Mouse (Mus musculus) hindbrain, embryonic 15.5 days (tissue): ENCODE measurements around the gene Mier3. TPM values are rescaled to one million over a fixed set of nuclear protein-coding genes. Genes with fewer than 3 reads are reported as not detected.

Experiments
- ATAC-seq: fragments of 200-750 bp; cut with Nextera tagmentation; 2 replicates; pipeline ENCODE4 v1.8.0; 2017; ENCODE audit warnings: low read depth, moderate number of reproducible peaks, moderate TSS enrichment; ENCODE audit not compliant: low FRiP score
- H3K27ac ChIP-seq: fragments of 300-500 bp; sonication (generic); replicated peaks from 2 replicates; pipeline ENCODE4 v1.5.1; 2015; ENCODE audit warnings: mild to moderate bottlenecking, inconsistent platforms
- H3K27me3 ChIP-seq: fragments of 300-500 bp; sonication (generic); 2 replicates; pipeline ENCODE4 v1.6.1; 2015; ENCODE audit warnings: control low read depth, inconsistent platforms
- H3K36me3 ChIP-seq: fragments of 300-500 bp; sonication (generic); 2 replicates; pipeline ENCODE4 v1.6.1; 2015; ENCODE audit warnings: control low read depth, inconsistent platforms
- H3K4me1 ChIP-seq: fragments of 300-500 bp; sonication (generic); replicated peaks from 2 replicates; pipeline ENCODE4 v1.6.1; 2015; ENCODE audit warnings: control low read depth, inconsistent platforms
- H3K4me2 ChIP-seq: fragments of 300-500 bp; sonication (generic); 2 replicates; pipeline ENCODE4 v1.6.1; 2015; ENCODE audit warnings: moderate library complexity, mild to moderate bottlenecking, inconsistent platforms
- H3K4me3 ChIP-seq: fragments of 300-500 bp; sonication (generic); 2 replicates; pipeline ENCODE4 v1.5.1; 2015; ENCODE audit warnings: mild to moderate bottlenecking, inconsistent platforms
- H3K9ac ChIP-seq: fragments of 300-500 bp; sonication (generic); 2 replicates; pipeline ENCODE4 v1.6.1; 2015; ENCODE audit warnings: inconsistent platforms
- H3K9me3 ChIP-seq: fragments of 300-500 bp; sonication (generic); 2 replicates; pipeline ENCODE4 v1.6.1; 2016; ENCODE audit warnings: control low read depth, inconsistent platforms
- WGBS: fragments of 180-500 bp; shearing (Covaris S2); methylation state at CpG from one replicate; pipeline ENCODE4 v1.1.7; 2015; 5-methylcytosine and 5-hydroxymethylcytosine counted together
- polyA plus RNA-seq: library from polyadenylated mRNA; unstranded; fragments of >200 nt; fragmentation: Nextera tagmentation; extraction: Ambion mirVana; gene quantifications from 2 replicates; pipeline ENCODE4 v1.2.1, GENCODE M21; 2015

Gene Mier3
- 16.2 and 16.9 TPM in 2 replicates for polyA plus RNA-seq

GRCm38 (mm10) chr13:111680679-111681078 lies at the start of gene Mier3:
TSS of gene Mier3 (plus strand) at chr13:111680979.
- no peaks in the 10 kb centered on the region for H3K36me3 ChIP-seq
- no peaks in the 10 kb centered on the region for H3K9me3 ChIP-seq
- no peaks in the 10 kb centered on the region for H3K27me3 ChIP-seq
- peaks cover 7% of the 10 kb centered on the region; the same call in 1 of the 2 replicates for H3K4me1 ChIP-seq
- H3K27ac ChIP-seq = no peak within 1 kb of the TSS
- no peak within 1 kb of the TSS for H3K4me3 ChIP-seq
- H3K4me2 ChIP-seq = no peak within 1 kb of the TSS
- 91% methylated on average over 4 of the region's 4 CpGs for WGBS
- H3K9ac ChIP-seq = no peak within 1 kb of the TSS
- no peak for ATAC-seq

- Histone ChIP-seq H3K27ac (no peak overlapping the region), H3K4me3 (no peak overlapping the region), H3K36me3 (no peaks in the 10 kb centered on the region), H3K9me3 (no peaks in the 10 kb centered on the region), H3K4me1 (no peaks in the 10 kb centered on the region), H3K27me3 (no peaks in the 10 kb centered on the region), H3K9ac (no peak overlapping the region), H3K4me2 (no peak overlapping the region)
- no peak for ATAC-seq
- 84% methylated on average over 16 of the region's 16 CpGs for WGBS
Measured at GRCm38 (mm10) chr13:111634163-111635160, 46.3 kb upstream of the Mier3 start.

- Histone ChIP-seq H3K27me3 (no peaks in the 10 kb centered on the region), H3K4me2 (no peak overlapping the region), H3K4me3 (no peak overlapping the region), H3K27ac (no peak overlapping the region), H3K4me1 (no peaks in the 10 kb centered on the region), H3K9ac (no peak overlapping the region), H3K36me3 (no peaks in the 10 kb centered on the region), H3K9me3 (no peaks in the 10 kb centered on the region)
- 83% methylated on average over 6 of the region's 6 CpGs for WGBS
- ATAC-seq = no peak
Measured at GRCm38 (mm10) chr13:111640319-111640718, 40.5 kb upstream of the Mier3 start.

- no peak overlapping the region for H3K27ac ChIP-seq
- no peaks in the 10 kb centered on the region for H3K27me3 ChIP-seq
- no peak overlapping the region for H3K4me2 ChIP-seq
- WGBS = 71% methylated on average over 2 of the region's 2 CpGs
- H3K4me3 ChIP-seq = no peak overlapping the region
- ATAC-seq = no peak
- no peaks in the 10 kb centered on the region for H3K36me3 ChIP-seq
- H3K9ac ChIP-seq = no peak overlapping the region
- H3K4me1 ChIP-seq = no peaks in the 10 kb centered on the region
- no peaks in the 10 kb centered on the region for H3K9me3 ChIP-seq
Measured at GRCm38 (mm10) chr13:111643636-111644035, 37.1 kb upstream of the Mier3 start.

GRCm38 (mm10) chr13:111646204-111646603 lies 34.6 kb upstream of the Mier3 start:
- no peak overlapping the region for H3K4me2 ChIP-seq
- ATAC-seq = no peak
- no peak overlapping the region for H3K4me3 ChIP-seq
- no peak overlapping the region for H3K27ac ChIP-seq
- no peak overlapping the region for H3K9ac ChIP-seq
- WGBS = 94% methylated on average over 9 of the region's 9 CpGs
- H3K9me3 ChIP-seq = no peaks in the 10 kb centered on the region
- no peaks in the 10 kb centered on the region for H3K36me3 ChIP-seq
- no peaks in the 10 kb centered on the region for H3K4me1 ChIP-seq
- H3K27me3 ChIP-seq = no peaks in the 10 kb centered on the region

GRCm38 (mm10) chr13:111647279-111647678 lies 33.5 kb upstream of the Mier3 start:
- Histone ChIP-seq H3K36me3 (no peaks in the 10 kb centered on the region), H3K27ac (no peak overlapping the region), H3K4me3 (no peak overlapping the region), H3K4me1 (no peaks in the 10 kb centered on the region), H3K27me3 (no peaks in the 10 kb centered on the region), H3K4me2 (no peak overlapping the region), H3K9ac (no peak overlapping the region), H3K9me3 (no peaks in the 10 kb centered on the region)
- 95% methylated on average over 4 of the region's 4 CpGs for WGBS
- no peak for ATAC-seq

GRCm38 (mm10) chr13:111651020-111651419 lies 29.8 kb upstream of the Mier3 start:
- Histone ChIP-seq H3K4me2 (no peak overlapping the region), H3K4me1 (no peaks in the 10 kb centered on the region), H3K27ac (no peak overlapping the region), H3K9ac (no peak overlapping the region), H3K9me3 (no peaks in the 10 kb centered on the region), H3K36me3 (no peaks in the 10 kb centered on the region), H3K4me3 (no peak overlapping the region), H3K27me3 (no peaks in the 10 kb centered on the region)
- no peak for ATAC-seq
- WGBS = 30% methylated on average over 6 of the region's 6 CpGs

- Histone ChIP-seq H3K4me1 (no peaks in the 10 kb centered on the region), H3K4me3 (no peak overlapping the region), H3K9me3 (no peaks in the 10 kb centered on the region), H3K36me3 (no peaks in the 10 kb centered on the region), H3K4me2 (no peak overlapping the region), H3K9ac (no peak overlapping the region), H3K27ac (no peak overlapping the region), H3K27me3 (no peaks in the 10 kb centered on the region)
- ATAC-seq = no peak
- 91% methylated on average over 4 of the region's 4 CpGs for WGBS
Measured at GRCm38 (mm10) chr13:111655273-111655672, 25.5 kb upstream of the Mier3 start.

- Histone ChIP-seq H3K9me3 (no peaks in the 10 kb centered on the region), H3K4me3 (no peak overlapping the region), H3K4me1 (no peaks in the 10 kb centered on the region), H3K27me3 (no peaks in the 10 kb centered on the region), H3K4me2 (no peak overlapping the region), H3K9ac (no peak overlapping the region), H3K27ac (no peak overlapping the region), H3K36me3 (no peaks in the 10 kb centered on the region)
- 81% methylated on average over 2 of the region's 2 CpGs for WGBS
- ATAC-seq = no peak
Measured at GRCm38 (mm10) chr13:111655856-111656255, 24.9 kb upstream of the Mier3 start.

GRCm38 (mm10) chr13:111656309-111656708 lies 24.5 kb upstream of the Mier3 start:
- no peak overlapping the region for H3K4me2 ChIP-seq
- H3K27me3 ChIP-seq = no peaks in the 10 kb centered on the region
- no peak overlapping the region for H3K27ac ChIP-seq
- no peaks in the 10 kb centered on the region for H3K36me3 ChIP-seq
- no peak overlapping the region for H3K9ac ChIP-seq
- no peaks in the 10 kb centered on the region for H3K4me1 ChIP-seq
- 64% methylated on average over 10 of the region's 10 CpGs for WGBS
- no peaks in the 10 kb centered on the region for H3K9me3 ChIP-seq
- no peak overlapping the region for H3K4me3 ChIP-seq
- no peak for ATAC-seq

- no peak overlapping the region for H3K4me3 ChIP-seq
- no peak overlapping the region for H3K4me2 ChIP-seq
- no peak overlapping the region for H3K9ac ChIP-seq
- WGBS = 82% methylated on average over 3 of the region's 3 CpGs
- no peak overlapping the region for H3K27ac ChIP-seq
- no peaks in the 10 kb centered on the region for H3K9me3 ChIP-seq
- ATAC-seq = no peak
- H3K27me3 ChIP-seq = no peaks in the 10 kb centered on the region
- no peaks in the 10 kb centered on the region for H3K36me3 ChIP-seq
- H3K4me1 ChIP-seq = no peaks in the 10 kb centered on the region
Measured at GRCm38 (mm10) chr13:111656769-111657168, 24.0 kb upstream of the Mier3 start.

- H3K9ac ChIP-seq = no peak overlapping the region
- ATAC-seq = no peak
- no peaks in the 10 kb centered on the region for H3K36me3 ChIP-seq
- no peaks in the 10 kb centered on the region for H3K9me3 ChIP-seq
- H3K4me2 ChIP-seq = no peak overlapping the region
- no peaks in the 10 kb centered on the region for H3K4me1 ChIP-seq
- H3K4me3 ChIP-seq = no peak overlapping the region
- no peaks in the 10 kb centered on the region for H3K27me3 ChIP-seq
- 68% methylated on average over 12 of the region's 12 CpGs for WGBS
- H3K27ac ChIP-seq = no peak overlapping the region
Measured at GRCm38 (mm10) chr13:111658501-111659280, 22.1 kb upstream of the Mier3 start.
